Mouse (Mus musculus): ENCODE data around the gene Sco1. TPM values are rescaled to one million over a fixed set of nuclear protein-coding genes. Genes with fewer than 3 reads are reported as not detected.
"Not testable (repeated sequence)": the region's sequence is repeated elsewhere in the genome, so short reads cannot be mapped to it uniquely, and the experiment has no call there.

Sco1 gene
- polyA plus RNA-seq (2012; rRNA removed) = 3.0 and 4.4 TPM in 2 replicates

DNA sequence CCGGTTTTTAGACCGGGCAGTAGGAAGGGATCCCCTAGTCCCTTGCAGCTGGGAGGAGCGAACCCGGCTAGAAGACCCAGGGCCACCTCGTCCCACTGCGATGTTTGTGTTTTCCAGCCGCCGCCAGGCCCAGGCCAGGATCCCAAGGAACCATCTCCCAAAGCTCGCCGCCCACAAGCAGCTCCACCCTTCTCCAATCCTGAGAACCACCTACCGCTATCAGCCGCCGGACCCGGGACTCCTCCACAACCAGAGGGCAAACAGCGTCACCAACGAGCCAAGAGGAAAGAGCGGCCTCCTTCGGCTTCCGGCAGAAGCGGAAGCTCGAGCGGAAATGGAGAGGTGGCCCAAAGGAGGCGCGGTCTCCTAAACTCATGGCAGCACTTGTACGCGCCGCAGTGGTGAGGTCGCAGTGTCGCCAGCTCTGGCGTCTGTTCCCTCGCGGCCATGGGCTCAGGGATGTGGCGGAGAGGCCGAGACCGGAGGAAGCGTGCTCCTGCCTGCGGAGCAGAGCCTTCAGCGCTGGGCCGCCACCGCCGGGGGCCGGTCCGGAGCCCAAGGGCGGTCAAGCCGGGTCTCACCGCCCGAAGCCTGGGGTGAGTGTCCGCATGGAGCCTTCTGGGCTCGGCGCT is at the start of gene Sco1, which contains the start of gene Adprm:
TSS of gene Sco1 (plus strand) at position 350 of the 632 bp plus-strand sequence.
TSS of gene Adprm (minus strand) at position 274 of the 632 bp plus-strand sequence.
- peak; percentile 58 for DNase-seq (ENCODE audit: low read depth)

DNA sequence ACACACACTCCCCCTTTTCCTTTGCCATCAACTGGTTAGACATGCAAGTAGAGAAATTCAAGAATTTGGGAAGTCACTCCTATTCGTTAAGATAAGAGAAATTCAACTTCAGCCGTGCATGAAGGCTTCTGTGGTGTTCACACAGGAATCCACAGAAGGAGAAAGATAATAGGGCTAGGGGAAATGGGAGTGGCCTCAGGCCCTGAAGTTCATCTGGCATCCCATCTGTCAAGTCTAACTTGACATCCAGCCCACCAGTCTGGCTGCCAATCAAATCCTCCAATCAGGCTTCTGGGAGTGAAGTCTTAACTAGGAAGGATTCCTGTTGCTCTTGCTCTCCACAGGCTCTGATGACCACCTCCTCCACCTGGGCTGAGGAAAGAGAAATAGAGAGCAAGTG is 49.6 kb upstream of the Sco1 start:
- no peak for DNase-seq (ENCODE audit: low read depth)

DNA sequence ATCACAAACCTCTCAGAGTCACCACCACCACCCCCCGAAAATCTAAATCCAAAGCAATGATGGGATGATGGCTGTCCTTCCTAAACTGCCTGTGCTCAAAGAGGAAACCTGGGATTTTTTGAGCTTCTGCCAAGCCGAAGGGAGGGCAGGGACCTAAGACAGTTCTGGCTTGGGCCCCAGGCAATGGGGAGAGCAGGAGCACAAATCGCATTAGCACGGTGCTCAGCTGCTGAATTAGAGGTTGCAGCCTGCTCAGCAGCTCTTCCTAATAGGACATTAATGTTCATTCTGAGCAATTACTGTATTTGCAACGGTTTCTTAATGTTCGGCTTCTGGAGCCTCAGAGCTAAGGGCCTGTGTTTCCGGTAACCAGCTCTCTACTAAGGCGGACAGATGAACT is 44.5 kb upstream of the Sco1 start:
- no peak for DNase-seq (ENCODE audit: low read depth)

DNA sequence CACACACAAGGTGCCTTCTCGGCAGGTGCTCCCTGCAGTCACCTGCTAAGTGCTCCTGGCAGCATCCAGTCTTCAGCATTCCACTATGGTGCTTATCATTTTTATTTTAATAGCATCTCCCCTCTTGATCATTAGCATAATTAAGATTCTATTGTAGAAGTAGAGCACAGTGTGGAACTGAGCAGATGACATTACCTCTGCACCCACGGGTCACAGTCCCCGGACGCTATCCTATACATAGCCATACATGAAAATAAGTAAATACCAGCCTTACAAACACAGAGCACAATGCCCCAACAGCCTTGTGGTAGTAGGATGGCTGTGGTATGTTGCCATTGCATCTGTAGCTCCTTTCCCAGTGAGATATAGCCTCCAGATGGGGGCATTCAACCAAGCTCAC is 43.9 kb upstream of the Sco1 start:
- no peak for DNase-seq (ENCODE audit: low read depth)

DNA sequence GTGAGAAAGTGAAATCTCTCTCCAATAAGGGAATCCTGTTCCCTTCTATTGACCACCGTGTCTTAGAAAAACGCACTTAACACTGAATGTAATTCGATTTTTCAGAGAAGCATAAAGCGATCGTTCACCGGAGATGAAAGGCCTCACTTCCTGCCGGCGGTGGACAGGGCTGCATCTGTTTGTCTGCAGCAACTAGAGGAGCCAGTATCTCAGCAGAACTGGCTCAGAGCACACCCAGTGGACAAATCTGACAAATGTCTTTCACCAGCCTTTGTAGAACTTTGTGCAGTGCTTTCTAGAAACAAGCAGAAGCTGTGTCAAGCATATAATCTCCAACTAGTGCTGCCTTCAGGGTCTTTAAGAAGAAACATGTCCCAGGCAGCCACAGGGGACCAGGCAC is 42.0 kb upstream of the Sco1 start:
- DNase-seq (ENCODE audit: low read depth) = no peak

DNA sequence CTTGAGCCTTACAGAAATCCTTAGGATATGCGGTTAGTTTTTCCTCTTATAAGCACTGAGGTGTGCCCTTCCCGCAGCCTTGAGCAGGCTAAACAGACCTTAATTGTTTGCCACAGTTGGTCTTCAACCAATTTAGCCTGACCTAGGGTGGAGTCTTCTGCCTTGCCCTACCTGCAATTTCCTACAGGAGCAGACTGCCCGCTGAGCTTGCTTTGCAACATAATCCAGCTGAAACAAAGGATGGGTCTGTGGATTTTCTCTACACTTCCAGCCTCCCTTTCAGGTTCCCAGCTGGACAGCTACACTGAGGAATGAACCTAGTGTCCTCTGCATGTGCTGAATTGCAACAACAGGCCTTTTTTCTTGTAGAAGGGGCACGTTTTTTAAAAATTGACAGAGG is 40.8 kb upstream of the Sco1 start:
- no peak for DNase-seq (ENCODE audit: low read depth)

DNA sequence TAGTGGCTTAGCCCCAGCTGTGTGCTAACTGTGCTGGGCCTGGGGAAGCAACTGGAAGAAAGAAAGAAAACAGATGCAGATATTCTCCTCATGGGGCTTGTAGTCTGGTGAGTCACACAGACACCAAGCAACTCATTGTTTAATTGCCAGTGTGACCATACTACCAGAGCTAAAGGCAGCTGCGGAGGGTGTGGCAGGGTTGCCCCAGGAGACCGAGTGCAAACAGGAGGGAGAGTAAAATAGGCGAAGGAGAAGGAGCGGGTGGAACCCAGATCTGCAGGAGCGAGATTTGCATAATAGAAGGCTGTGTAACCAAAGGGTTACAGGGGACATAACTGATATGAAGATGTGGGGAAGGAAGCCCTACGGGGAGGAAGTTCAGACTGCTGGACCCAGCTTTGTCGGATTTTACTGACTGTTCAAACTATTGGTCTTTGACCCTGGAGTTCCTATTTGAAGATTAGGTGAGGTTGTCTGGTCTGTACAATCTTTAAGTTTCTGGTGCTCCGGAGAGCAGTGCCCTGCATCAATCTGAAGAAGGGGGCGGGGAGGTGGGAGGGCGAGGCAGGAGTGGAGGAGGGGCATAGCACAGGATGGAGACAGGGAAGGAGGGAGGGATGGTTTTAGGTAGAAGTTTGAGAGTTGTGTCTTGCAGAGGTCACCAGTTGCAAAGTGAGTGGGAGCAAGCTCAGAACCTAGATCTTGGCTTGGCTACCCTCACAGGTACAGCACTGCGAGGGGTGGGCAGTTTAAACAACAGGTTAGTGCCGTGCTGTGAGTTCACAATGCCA is 34.5 kb upstream of the Sco1 start:
- DNase-seq (ENCODE audit: low read depth) = no peak

DNA sequence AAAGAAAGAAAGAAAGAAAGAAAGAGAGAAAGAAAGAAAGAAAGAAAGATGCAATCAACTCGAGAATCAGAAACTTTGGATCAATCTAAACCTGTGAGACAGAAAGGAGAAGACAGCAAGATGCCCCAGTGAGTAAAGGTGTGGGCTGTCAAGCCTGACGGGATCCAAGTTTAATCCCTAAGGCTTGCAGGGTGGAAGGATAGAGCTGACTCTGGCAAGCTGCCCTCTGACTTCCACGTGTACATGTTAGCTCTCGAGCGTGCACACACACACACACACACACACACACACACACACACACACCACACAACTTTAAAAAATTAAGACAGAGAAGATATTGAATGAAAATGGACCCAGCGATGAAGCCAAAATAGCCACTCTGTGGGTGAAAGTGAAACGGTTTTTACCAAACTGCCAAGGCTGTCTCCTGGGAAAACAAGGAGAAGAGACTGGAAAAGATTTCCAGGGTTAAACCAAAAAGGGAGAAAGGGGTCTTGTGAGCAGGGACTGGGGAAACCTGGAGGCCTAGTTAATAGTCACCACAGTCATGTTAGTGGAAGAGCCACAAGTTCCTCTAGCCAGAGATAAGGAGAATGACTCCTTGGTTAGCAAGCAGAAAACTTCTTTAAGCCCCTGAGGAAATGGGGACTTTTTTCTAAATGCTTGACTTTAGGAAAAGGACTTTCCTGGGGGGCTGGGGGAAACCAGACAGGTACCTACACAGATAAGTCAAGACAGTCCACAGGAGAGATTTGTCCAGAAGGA is 32.6 kb upstream of the Sco1 start:
- no peak for DNase-seq (ENCODE audit: low read depth)

DNA sequence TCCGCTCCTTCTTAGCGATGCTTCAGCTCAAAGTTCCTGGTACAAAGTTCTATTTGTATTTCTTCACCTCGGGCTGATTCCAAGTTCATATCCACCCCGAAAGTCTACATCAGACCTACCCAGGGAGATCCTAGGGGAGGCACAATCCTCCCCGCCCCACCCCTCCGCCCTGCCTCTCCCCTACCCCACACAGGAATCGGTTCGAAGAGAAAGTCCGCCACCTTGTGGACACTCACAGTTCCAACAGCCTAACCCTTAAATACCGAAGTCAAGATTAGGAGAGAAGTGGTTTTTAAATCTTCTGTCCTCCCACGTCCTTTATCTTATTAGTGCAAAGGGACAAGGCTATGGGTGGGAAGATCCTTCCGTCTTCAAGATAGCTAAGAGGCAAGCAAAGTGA is 31.5 kb upstream of the Sco1 start:
- DNase-seq (ENCODE audit: low read depth) = no peak

DNA sequence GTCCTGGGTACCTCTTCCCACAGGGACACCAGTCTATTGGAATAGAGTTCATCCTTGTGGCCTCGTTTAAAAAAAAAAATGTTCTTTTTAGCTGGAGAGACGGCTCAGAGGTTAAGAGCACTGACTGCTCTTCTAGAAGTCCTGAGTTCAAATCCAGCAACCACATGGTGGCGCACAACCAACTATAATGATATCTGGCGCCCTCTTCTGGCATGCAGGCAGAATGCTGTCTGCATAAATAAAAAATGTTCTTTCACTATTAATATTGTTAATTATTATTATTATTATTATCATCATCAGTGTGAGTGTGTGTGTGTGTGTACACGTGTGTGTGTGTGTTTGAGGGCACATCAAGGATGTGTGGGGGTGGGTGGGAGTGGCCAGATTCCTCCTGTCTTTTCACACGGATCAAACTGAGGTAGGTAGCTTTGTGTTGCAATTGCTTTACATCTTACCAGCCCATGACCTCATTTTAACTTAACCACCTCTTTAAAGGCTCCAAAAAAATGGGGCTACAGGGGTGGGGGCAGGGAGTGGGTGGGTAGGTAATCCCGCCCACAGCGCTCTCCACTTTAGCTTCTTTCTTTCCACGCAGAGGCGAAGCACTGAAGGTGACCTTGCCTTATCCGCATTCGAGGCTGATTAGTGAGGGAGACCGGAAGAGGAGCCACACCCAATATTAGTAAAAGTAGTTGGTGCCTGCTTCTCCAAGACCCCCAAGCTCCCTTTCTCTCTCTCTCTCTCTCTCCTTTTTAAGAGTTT is 29.9 kb upstream of the Sco1 start:
- no peak for DNase-seq (ENCODE audit: low read depth)

DNA sequence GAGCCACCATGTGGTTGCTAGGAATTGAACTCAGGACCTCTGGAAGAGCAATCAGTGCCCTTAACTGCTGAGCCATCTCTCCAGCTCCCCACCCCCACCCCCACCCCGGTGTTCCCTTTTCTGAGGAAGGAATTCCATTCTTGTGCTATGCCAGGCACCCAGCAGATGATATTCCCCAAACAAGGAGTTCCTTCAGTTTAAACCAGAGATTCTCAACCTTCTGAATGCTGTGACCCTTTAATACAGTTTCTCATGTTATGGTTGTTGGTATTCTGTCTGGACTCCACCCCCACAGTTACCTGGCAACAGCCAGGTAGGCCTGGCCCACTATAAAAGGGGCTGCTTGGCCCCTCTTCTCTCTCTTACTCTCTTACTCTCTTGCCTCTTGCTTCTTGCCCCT is 29.3 kb upstream of the Sco1 start:
- DNase-seq (ENCODE audit: low read depth) = not testable (repeated sequence)

DNA sequence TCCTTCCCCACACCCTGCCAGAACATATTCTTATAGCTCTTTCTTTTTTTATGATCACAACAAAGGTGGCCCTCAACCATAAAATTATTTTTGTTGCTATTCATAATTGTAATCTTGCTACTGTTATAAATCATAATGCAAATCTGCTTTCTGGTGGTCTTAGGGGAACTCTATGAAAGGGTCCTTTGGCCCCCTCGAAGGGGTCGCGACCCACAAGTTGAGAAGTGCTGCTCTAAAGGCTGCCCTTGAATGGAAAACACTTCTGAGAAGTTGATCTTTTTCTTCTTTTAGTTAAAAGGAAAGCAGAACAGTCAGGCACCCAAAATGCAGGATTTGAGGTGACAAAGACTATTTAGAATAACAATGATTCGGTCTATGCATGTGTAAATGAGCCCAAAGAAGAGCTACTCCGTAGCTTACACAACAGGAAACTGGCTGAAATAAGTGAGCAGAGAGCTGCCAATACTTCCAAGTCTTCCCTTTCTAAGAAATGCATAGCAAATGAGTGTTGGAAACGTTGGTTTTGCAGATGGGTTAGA is 28.6 kb upstream of the Sco1 start:
- DNase-seq (ENCODE audit: low read depth) = no peak

DNA sequence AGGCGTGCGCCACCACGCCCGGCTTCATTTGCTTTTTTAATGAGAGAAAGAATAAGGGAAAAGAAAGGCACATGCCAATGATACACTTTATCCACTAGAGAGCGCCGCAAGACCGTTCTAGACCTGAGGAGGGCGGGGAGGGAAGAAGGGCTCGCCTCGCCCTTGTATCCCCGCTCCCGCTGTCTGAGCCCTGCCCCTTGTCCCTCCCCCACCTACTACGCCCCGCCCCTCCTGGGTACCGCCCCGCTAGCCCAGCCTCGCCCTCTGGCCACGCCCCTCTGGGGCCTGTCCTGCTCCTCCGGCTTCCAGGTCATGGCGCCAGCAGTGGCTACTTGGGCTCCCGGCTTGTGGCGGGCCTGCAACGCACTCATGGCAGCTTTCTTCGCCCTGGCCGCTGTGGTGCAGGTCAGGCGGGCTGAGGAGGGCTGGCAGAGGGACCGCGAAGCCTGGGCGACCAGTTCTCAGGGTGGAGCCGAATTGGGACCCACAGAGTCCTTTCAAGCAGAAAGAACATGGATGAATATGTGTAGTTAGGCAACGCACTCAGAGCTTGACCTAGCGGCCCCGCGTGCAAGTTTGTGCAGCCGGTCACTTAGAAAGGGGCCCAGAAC is 27.5 kb upstream of the Sco1 start, which contains the start of gene Tmem220:
TSS of gene Tmem220 (plus strand) at position 288 of the 611 bp plus-strand sequence.
- peak; percentile 62 for DNase-seq (ENCODE audit: low read depth)

DNA sequence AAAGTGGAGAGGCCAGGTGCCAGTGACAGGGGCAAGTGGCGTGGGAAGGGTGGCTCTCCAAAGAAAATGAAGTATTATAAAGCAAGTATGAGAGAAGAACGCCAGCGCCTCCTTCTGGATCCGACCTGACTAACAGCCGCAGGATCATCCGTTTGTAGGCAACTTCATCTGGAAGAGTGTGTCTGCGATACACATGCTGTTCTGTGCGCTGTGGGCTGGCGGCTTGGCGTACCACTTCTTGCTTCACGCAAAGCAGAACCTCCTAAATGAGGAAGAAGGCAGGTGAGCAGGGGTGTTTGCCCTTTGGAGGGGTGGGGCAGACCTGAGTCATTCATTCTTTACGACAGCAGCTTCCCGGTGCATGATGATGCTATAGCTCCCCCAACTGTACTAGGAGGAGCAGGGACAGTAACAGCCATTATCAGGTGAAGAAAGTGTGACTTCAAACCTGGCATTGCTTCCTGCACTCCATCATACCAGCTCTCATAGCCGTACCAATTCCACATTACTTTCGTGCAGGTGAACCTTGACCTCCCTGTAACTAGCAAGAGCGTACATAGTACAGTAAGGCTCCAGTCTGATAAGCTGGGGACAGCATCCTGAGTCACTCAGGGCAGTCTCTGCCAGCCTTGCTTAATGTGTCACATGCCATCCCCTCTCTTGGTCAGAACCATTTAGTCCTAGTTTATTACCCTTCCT is 21.4 kb upstream of the Sco1 start:
- DNase-seq (ENCODE audit: low read depth) = no peak

DNA sequence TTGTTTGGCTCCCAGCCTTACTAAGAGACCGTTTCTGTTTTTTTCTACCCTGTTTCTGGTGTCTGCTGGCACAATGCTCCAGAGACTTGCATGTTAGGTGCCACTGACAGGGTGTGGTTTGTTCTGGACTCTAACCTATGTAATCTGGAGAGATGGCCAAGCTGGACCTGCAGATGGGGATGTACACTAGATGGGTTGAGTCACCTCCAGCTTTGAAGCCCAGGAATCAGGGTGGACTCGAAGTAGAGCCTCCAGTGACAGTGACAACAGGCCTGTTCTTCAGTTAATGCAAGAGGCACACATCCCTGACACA is 20.9 kb upstream of the Sco1 start:
- no peak for DNase-seq (ENCODE audit: low read depth)

DNA sequence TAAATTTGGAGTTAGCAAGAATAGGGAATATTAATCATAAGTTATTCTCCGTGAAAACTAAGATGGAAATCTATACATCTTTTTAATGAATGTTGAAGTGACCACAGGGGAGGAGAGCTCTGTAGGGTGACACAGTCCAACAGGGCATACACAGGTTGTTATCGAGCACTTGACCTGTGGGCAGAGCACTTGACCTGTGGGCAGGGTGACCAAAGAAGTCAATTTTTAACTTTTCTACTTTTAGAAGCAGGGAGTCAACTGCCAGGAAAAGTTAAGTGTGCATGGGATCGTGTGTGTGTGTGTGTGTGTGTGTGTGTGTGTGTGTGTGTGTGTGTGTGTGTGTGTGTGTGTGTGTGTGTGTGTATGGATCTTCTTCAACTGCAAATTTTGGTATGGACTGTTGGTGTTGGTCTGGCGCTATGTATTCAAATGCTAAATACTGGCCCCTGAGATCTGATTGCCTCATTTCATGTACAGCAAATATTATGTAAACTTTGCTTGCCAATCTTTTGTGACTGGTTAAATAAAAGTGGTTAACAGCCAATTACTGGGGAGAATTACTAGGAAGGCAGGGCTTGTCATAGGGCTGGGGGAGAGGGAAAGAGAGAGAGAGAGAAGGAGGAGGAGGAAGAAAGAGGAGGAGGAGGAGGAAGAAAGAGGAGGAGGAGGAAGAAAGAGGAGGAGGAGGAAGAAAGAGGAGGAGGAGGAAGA is 17.5 kb upstream of the Sco1 start:
- no peak for DNase-seq (ENCODE audit: low read depth)

DNA sequence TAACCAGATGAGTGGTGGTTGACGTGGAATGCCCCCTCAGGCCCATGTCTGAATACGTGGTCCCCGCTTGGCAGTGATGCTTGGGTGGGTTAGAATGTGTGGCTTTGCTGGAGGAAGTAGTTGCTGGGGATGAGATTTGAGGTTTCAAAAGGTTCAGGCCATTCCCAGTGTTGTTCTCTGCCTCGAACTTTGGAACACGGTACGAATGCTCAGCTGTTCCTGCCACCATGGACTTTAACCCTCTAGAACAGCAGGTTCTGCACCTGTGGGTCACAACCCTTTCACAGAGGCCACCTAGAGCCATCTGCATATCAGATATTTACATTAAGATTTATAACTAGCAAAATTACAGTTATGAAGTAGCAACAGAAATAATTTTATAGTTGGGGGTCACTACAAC is 16.2 kb upstream of the Sco1 start:
- no peak for DNase-seq (ENCODE audit: low read depth)

DNA sequence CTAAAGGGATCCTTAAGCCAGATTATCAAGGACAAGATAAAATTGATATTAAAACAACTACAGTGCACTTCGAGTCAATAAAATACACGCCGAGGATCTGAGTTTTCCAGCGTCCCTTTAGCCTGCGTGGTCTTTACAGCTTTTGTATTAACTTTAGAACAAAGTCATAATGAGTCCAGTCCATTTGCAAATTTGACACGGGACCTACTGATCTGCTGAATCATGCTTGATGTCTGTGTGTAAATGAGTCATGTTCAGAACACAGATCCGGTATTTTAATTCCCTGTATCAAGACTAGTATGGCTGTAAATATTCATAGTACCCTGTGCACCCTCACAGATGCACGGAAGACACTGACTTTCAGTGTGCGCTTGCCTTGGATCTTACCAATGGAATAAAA is 15.6 kb upstream of the Sco1 start:
- no peak for DNase-seq (ENCODE audit: low read depth)

DNA sequence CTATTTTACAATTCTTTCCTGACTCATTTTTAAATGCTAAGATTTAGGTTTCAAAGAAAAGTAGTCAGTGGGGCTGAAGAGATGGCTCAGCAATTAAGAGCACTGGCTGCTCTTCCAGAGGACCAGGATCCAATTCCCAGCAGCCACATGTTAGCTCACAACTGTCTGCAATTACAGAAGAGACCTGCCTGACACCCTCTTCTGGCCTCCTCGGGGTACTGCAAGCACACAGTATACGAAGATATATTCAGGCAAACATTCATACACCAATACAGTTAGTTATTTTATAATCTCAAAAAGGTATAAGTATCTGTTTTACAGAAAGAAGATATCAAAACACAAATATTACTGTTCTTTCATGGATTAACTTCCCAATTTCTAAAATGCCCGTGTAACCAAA is 12.7 kb upstream of the Sco1 start:
- DNase-seq (ENCODE audit: low read depth) = no peak

DNA sequence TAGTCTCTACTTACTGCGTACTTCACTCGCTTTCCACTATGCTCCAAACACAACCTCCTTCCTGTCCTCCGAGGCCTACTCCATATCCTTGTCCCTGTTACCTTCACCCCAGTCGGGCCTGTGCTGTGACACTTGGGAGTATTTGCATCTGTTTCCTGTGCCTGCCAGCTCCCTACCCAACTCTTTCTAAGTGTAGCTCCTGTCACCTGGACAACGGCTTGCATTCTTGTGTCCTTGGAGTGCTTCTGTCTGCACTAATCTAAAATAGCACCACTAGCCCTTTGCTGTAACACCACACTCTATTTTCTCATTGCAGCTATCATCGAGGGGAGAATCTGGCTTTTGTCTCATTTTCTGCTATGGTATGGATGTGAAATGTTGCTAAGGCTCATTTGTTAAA is 12.0 kb upstream of the Sco1 start:
- no peak for DNase-seq (ENCODE audit: low read depth)
